8 mouse cellular contexts compared by ENCODE assay signal in the genomic region with DNA sequence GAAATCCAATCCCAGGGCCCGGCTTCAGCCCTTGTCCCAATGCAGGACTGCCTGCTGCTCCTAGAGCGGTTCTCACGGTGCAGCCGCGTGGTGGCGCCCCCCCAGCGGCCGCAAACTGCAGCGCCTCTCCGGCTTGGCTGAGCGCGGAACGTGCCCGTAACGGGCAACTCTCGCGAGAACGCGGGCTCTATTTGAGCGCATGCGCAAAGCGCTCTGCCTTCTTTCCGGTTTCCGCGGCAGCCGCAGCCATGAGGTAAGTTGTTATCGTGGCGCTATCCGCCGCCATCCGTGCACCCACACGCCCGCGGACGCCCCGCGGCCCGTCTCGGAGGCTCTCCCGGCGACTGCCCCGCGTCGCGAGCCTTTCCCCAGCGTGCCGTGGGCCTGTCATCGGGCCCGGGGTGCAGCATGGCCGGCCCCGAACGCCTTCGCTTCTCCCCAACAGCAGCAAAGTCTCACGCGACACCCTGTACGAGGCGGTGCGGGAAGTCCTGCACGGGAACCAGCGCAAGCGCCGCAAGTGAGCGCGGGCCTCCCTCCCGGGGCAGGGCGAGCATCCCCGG. TPM values are rescaled to one million over a fixed set of nuclear protein-coding genes. Genes with fewer than 3 reads are reported as not detected.
DNase-seq lines count a peak whose midpoint lies in the region; ATAC-seq and TF ChIP-seq lines count a peak whose summit lies in the region.

A gene (plus strand): TSS at position 106 of the 563 bp plus-strand sequence.

- peaks cover 15% of the 10 kb centered on the region for H3K4me1 ChIP-seq in bone marrow macrophage, adult 2 months (ENCODE audit: control insufficient read depth, insufficient read depth, low read length)
- peaks cover 7% of the 10 kb centered on the region for H3K4me1 ChIP-seq in embryonic fibroblast, embryonic 13.5 days (ENCODE audit: control insufficient read depth, insufficient read depth, low read length)
- peaks cover 52% of the 10 kb centered on the region for H3K4me1 ChIP-seq in heart, embryonic 10.5 days
- peaks cover 49% of the 10 kb centered on the region for H3K4me1 ChIP-seq in kidney, embryonic 15.5 days

- H3K9ac ChIP-seq in kidney, embryonic 15.5 days: peak within 1 kb of the TSS; percentile 99

- DNase-seq in 416B (ENCODE audit: low read depth) (peak; percentile 95), liver (peak; percentile 98)
- DNase-seq in heart, embryonic 10.5 days (ENCODE audit: low spot score): peak; percentile 97
- peak; percentile 98 to 100 for DNase-seq in spleen, postnatal 4 days (ENCODE audit: low spot score in 2 of 2)

- peak within 1 kb of the TSS; percentile 94 for H3K4me3 ChIP-seq in bone marrow macrophage, adult 2 months (ENCODE audit: insufficient read depth, low read length)
- H3K4me3 ChIP-seq in embryonic fibroblast, embryonic 13.5 days (ENCODE audit: insufficient read depth, low read length): peak within 1 kb of the TSS; percentile 85
- peak within 1 kb of the TSS; percentile 96 for H3K4me3 ChIP-seq in heart, embryonic 10.5 days
- peak within 1 kb of the TSS; percentile 91 for H3K4me3 ChIP-seq in kidney, embryonic 15.5 days (replicated peaks)

- no peaks in the 10 kb centered on the region for H3K9me3 ChIP-seq in heart, embryonic 10.5 days
- H3K9me3 ChIP-seq in kidney, embryonic 15.5 days (replicated peaks): no peaks in the 10 kb centered on the region

- H3K27ac ChIP-seq in bone marrow macrophage, adult 2 months (ENCODE audit: insufficient read depth, low read depth, low read length): peak within 1 kb of the TSS; percentile 99
- H3K27ac ChIP-seq in embryonic fibroblast, embryonic 13.5 days (ENCODE audit: insufficient read depth, low read length): peak within 1 kb of the TSS; percentile 83
- H3K27ac ChIP-seq in heart, embryonic 10.5 days: peak within 1 kb of the TSS; percentile 98
- H3K27ac ChIP-seq in kidney, embryonic 15.5 days: peak within 1 kb of the TSS; percentile 97

- under 1% methylated on average over 67 of the region's 67 CpGs for WGBS in heart, embryonic 10.5 days
- under 1% methylated on average over 67 of the region's 67 CpGs for WGBS in kidney, embryonic 15.5 days

- TF ChIP-seq POLR2A in bone marrow macrophage, adult 2 months (IDR thresholded peaks at IDR 0.05; ENCODE audit: borderline replicate concordance, low read depth, low read length): 0 out of 2 replicates have a peak, but pooled peaks have one; percentile 33
- peak; percentile 99 for TF ChIP-seq POLR2A in embryonic fibroblast, embryonic 13.5 days (IDR thresholded peaks at IDR 0.05; ENCODE audit: low read depth, low read length)

- peak; percentile 88 for ATAC-seq in kidney, embryonic 15.5 days (replicated peaks; ENCODE audit: low FRiP score)
- peak; percentile 81 for ATAC-seq in monocyte, adult 5-6 weeks (replicated peaks; ENCODE audit: insufficient number of reproducible peaks, low FRiP score, low TSS enrichment, poor library complexity, severe bottlenecking)

- H3K4me2 ChIP-seq in kidney, embryonic 15.5 days: peak within 1 kb of the TSS; percentile 91

- peak; percentile 47 for TF ChIP-seq CTCF in bone marrow macrophage, adult 2 months (IDR thresholded peaks at IDR 0.05; ENCODE audit: low read depth, low read length)
- peak; percentile 51 for TF ChIP-seq CTCF in embryonic fibroblast, embryonic 13.5 days (IDR thresholded peaks at IDR 0.05; ENCODE audit: borderline replicate concordance, insufficient read depth, low read length)

- H3K27me3 ChIP-seq in heart, embryonic 10.5 days (ENCODE audit: insufficient read depth, poor library complexity, severe bottlenecking): no peaks in the 10 kb centered on the region
- no peaks in the 10 kb centered on the region for H3K27me3 ChIP-seq in kidney, embryonic 15.5 days

- H3K36me3 ChIP-seq in heart, embryonic 10.5 days: peaks cover 67% of the 10 kb centered on the region
- H3K36me3 ChIP-seq in kidney, embryonic 15.5 days: peaks cover 64% of the 10 kb centered on the region

RNA-seq across cellular contexts. Expression of the gene that starts here (rescaled TPM):
- polyA plus RNA-seq in bone marrow macrophage, adult 2 months (2012; ENCODE audit: insufficient read depth, insufficient read length, missing spikeins): 568 and 618 TPM in 2 replicates
- polyA plus RNA-seq in embryonic fibroblast, embryonic 13.5 days (2011; ENCODE audit: insufficient read length, low read depth, missing spikeins): 1,157 and 1,234 TPM in 2 replicates
- polyA plus RNA-seq in heart, embryonic 10.5 days (2016; fragmentation: Nextera tagmentation; extraction: Ambion mirVana): 345 and 365 TPM in 2 replicates
- 643 and 689 TPM in 2 replicates for polyA plus RNA-seq in kidney, embryonic 15.5 days (2015; fragmentation: Nextera tagmentation; extraction: Ambion mirVana)
- total RNA-seq in monocyte, adult 5-6 weeks (2017): 363 to 372 TPM (median 364 TPM) in 3 replicates

Comparison
In these comparisons a context has a peak if more than half of its experiments do, and no peak if none do; other contexts are left out.
1. Peak in every context shown above with its lines: DNase-seq, ATAC-seq, H3K4me3 ChIP-seq and H3K27ac ChIP-seq.